13 mouse cellular contexts compared by ENCODE assay signal in genomic region chr13:34270886-34271602, GRCm38 (mm10).
DNase-seq lines count a peak whose midpoint lies in the region; ATAC-seq and TF ChIP-seq lines count a peak whose summit lies in the region.
"Had no signal": no experiment of that assay in that cellular context is flagged by ENCODE, and none has a peak within 500 bp of the region (broad histone marks: within the 10 kb centered on the region; RNA-seq: fewer than 3 reads in every experiment).

No protein-coding gene starts in this region.

- WGBS in hindbrain, embryonic 10.5 days = 90% methylated on average over 5 of the region's 5 CpGs
- 73% methylated on average over 5 of the region's 5 CpGs for WGBS in hindbrain, postnatal 0 days
- 89% methylated on average over 5 of the region's 5 CpGs for WGBS in midbrain, embryonic 12.5 days
- WGBS in midbrain, postnatal 0 days = 79% methylated on average over 5 of the region's 5 CpGs
- 83% methylated on average over 5 of the region's 5 CpGs for WGBS in midbrain, embryonic 16.5 days

- ATAC-seq in hindbrain, postnatal 0 days = no peak
- no peak for ATAC-seq in midbrain, embryonic 12.5 days (ENCODE audit: low FRiP score, low read depth)
- ATAC-seq in midbrain, postnatal 0 days (ENCODE audit: low FRiP score) = no peak
- ATAC-seq in midbrain, embryonic 16.5 days = no peak
- ATAC-seq: activated CD4-positive, CD25-positive, alpha-beta regulatory T cell, adult 4 months had no signal

- H3K36me3 ChIP-seq in hindbrain, embryonic 10.5 days = peaks cover 21% of the 10 kb centered on the region
- no peaks in the 10 kb centered on the region for H3K36me3 ChIP-seq in hindbrain, postnatal 0 days (ENCODE audit: insufficient read depth, low read length)
- peaks cover 14% of the 10 kb centered on the region for H3K36me3 ChIP-seq in midbrain, embryonic 12.5 days
- peaks cover 3% of the 10 kb centered on the region; the same call in 1 of the 2 replicates for H3K36me3 ChIP-seq in midbrain, postnatal 0 days (ENCODE audit: insufficient read depth, low read length)
- H3K36me3 ChIP-seq in midbrain, embryonic 16.5 days (ENCODE audit: control insufficient read depth, insufficient read depth, low read length) = no peaks in the 10 kb centered on the region

- H3K4me3 ChIP-seq in hindbrain, embryonic 10.5 days = no peak overlapping the region
- H3K4me3 ChIP-seq in hindbrain, postnatal 0 days (ENCODE audit: low read length) = no peak overlapping the region
- no peak overlapping the region for H3K4me3 ChIP-seq in midbrain, embryonic 12.5 days
- H3K4me3 ChIP-seq in midbrain, postnatal 0 days (ENCODE audit: low read depth, low read length) = no peak overlapping the region
- H3K4me3 ChIP-seq in midbrain, embryonic 16.5 days (ENCODE audit: low read depth, low read length) = no peak overlapping the region
- H3K4me3 ChIP-seq: neural tube, embryonic 12.5 days had no signal

- peaks cover 36% of the 10 kb centered on the region for H3K4me1 ChIP-seq in hindbrain, embryonic 10.5 days (replicated peaks)
- H3K4me1 ChIP-seq in hindbrain, postnatal 0 days (ENCODE audit: insufficient read depth, low read length) = peaks cover 12% of the 10 kb centered on the region
- H3K4me1 ChIP-seq in midbrain, embryonic 12.5 days = peaks cover 37% of the 10 kb centered on the region
- H3K4me1 ChIP-seq in midbrain, postnatal 0 days (ENCODE audit: insufficient read depth, low read length) = peaks cover 12% of the 10 kb centered on the region; the same call in 1 of the 2 replicates
- H3K4me1 ChIP-seq in midbrain, embryonic 16.5 days (ENCODE audit: control insufficient read depth, insufficient read depth, low read length) = peaks cover 22% of the 10 kb centered on the region

- no peaks in the 10 kb centered on the region for H3K27me3 ChIP-seq in hindbrain, embryonic 10.5 days (ENCODE audit: insufficient read depth, poor library complexity, severe bottlenecking)
- no peaks in the 10 kb centered on the region for H3K27me3 ChIP-seq in hindbrain, postnatal 0 days (ENCODE audit: insufficient read depth, low read length)
- H3K27me3 ChIP-seq in midbrain, embryonic 12.5 days = no peaks in the 10 kb centered on the region
- H3K27me3 ChIP-seq in midbrain, postnatal 0 days (ENCODE audit: insufficient read depth, low read length) = no peaks in the 10 kb centered on the region
- H3K27me3 ChIP-seq in midbrain, embryonic 16.5 days (ENCODE audit: control insufficient read depth, insufficient read depth, low read depth, low read length) = no peaks in the 10 kb centered on the region
- H3K27me3 ChIP-seq: neural tube, embryonic 12.5 days had no signal

- no peak overlapping the region for H3K9ac ChIP-seq in hindbrain, postnatal 0 days (replicated peaks; ENCODE audit: low read length)
- no peak overlapping the region for H3K9ac ChIP-seq in midbrain, embryonic 12.5 days (replicated peaks)
- H3K9ac ChIP-seq in midbrain, postnatal 0 days (replicated peaks; ENCODE audit: low read length, poor library complexity, severe bottlenecking) = no peak overlapping the region
- no peak overlapping the region for H3K9ac ChIP-seq in midbrain, embryonic 16.5 days (ENCODE audit: low read depth, low read length)
- H3K9ac ChIP-seq: neural tube, embryonic 12.5 days had no signal

- TF ChIP-seq CTCF in hindbrain, postnatal 0 days (IDR thresholded peaks at IDR 0.05; ENCODE audit: low read depth) = no peak
- no peak for TF ChIP-seq CTCF in midbrain, postnatal 0 days (IDR thresholded peaks at IDR 0.05)

- H3K9me3 ChIP-seq in hindbrain, embryonic 10.5 days = no peaks in the 10 kb centered on the region; the same call in 1 of the 2 replicates
- no peaks in the 10 kb centered on the region for H3K9me3 ChIP-seq in hindbrain, postnatal 0 days (ENCODE audit: low read length)
- H3K9me3 ChIP-seq in midbrain, embryonic 12.5 days = no peaks in the 10 kb centered on the region
- H3K9me3 ChIP-seq in midbrain, postnatal 0 days (ENCODE audit: low read length) = no peaks in the 10 kb centered on the region
- H3K9me3 ChIP-seq in midbrain, embryonic 16.5 days (replicated peaks; ENCODE audit: control insufficient read depth, low read length, poor library complexity, severe bottlenecking) = no peaks in the 10 kb centered on the region
- H3K9me3 ChIP-seq: neural tube, embryonic 12.5 days had no signal

- no peak overlapping the region for H3K4me2 ChIP-seq in hindbrain, postnatal 0 days (ENCODE audit: low read depth, low read length)
- H3K4me2 ChIP-seq in midbrain, embryonic 12.5 days (replicated peaks) = no peak overlapping the region
- no peak overlapping the region for H3K4me2 ChIP-seq in midbrain, postnatal 0 days (ENCODE audit: low read depth, low read length, poor library complexity, severe bottlenecking)
- H3K4me2 ChIP-seq in midbrain, embryonic 16.5 days (ENCODE audit: low read length) = no peak overlapping the region
- H3K4me2 ChIP-seq: neural tube, embryonic 12.5 days had no signal

- H3K27ac ChIP-seq in hindbrain, embryonic 10.5 days = peak overlapping the region; percentile 42; the same call in 1 of the 2 replicates
- H3K27ac ChIP-seq in hindbrain, postnatal 0 days = no peak overlapping the region
- H3K27ac ChIP-seq in midbrain, embryonic 12.5 days (replicated peaks) = peak overlapping the region; percentile 64; the same call in 1 of the 2 replicates
- H3K27ac ChIP-seq in midbrain, postnatal 0 days (ENCODE audit: low read depth, low read length) = no peak overlapping the region
- 0 out of 2 replicates have a peak overlapping the region, but pooled peaks have one; percentile 34 for H3K27ac ChIP-seq in midbrain, embryonic 16.5 days (ENCODE audit: low read length)
- H3K27ac ChIP-seq: macrophage; neural tube, embryonic 12.5 days had no signal

- DNase-seq in hindbrain, embryonic 10.5 days (ENCODE audit: low spot score) = no peak
- no peak for DNase-seq in hindbrain, postnatal 0 days (ENCODE audit: low spot score)
- DNase-seq in midbrain, postnatal 0 days (ENCODE audit: low spot score) = no peak
- DNase-seq in kidney, postnatal 36 days = peak; percentile 54 to 79
- DNase-seq in embryo, embryonic 11 days = no peak
- no peak for DNase-seq in ovary, postnatal 10 days (ENCODE audit: low spot score)
- DNase-seq: B cell, adult 2 months; right cerebral cortex, postnatal 25 days had no signal

Comparison
In these comparisons a context has a peak if more than half of its experiments do, and no peak if none do; other contexts are left out.
1. H3K27ac ChIP-seq: peak in hindbrain, embryonic 10.5 days (single experiment), midbrain, embryonic 12.5 days (single experiment) and midbrain, embryonic 16.5 days (single experiment); none in hindbrain, postnatal 0 days (single experiment) and midbrain, postnatal 0 days (single experiment).
2. DNase-seq: peak in kidney, postnatal 36 days (2 of 2); none in hindbrain, embryonic 10.5 days (single experiment), hindbrain, postnatal 0 days (single experiment), midbrain, postnatal 0 days (single experiment), embryo, embryonic 11 days (single experiment) and ovary, postnatal 10 days (single experiment).